Mouse (Mus musculus) stomach, postnatal 0 days (tissue): Measurements from ENCODE around the gene Hnrnph2.

Experiments
- CTCF ChIP-seq: IDR thresholded peaks from 2 replicates; pipeline ENCODE4 v1.5.1; 2016; ENCODE audit warnings: antibody characterized with exemption, low read depth, mild to moderate bottlenecking, moderate library complexity
- EP300 ChIP-seq: optimal IDR thresholded peaks from 2 replicates; pipeline ENCODE3; 2016; ENCODE audit warnings: antibody characterized with exemption

DNA sequence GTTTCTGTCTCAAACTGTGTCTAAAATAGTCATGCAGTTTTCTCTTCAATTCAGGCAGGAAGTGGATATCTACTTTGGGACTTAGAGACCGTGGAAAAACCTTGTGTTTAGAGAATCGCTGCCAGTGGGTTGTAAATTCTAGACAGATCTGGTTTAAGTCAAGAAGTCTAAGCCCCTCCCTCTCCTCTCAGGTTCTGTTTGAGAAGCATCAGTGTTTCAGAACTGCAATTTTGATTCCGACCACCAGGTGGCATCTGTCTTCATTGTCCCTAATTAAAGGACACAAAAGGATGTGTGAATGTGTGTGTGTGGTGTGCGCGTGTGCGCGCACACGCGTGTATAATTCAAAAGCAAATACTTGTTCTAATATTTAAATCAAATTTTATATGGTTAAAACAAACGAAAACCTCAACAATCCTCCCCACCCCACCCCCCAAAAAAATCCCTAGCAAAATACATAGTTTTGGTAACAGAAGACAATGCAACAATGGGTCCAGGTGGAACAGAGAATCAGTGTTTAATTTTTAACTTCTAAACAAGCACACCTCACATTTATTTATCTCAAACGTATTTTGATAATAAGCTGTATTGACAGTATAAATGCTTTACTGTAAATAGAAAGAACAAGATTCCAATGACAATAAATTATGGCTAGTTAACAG lies 47.2 kb downstream of the Hnrnph2 start:
- TF ChIP-seq CTCF (peak; percentile 79), EP300 (no peak)
